Mouse (Mus musculus) lung, postnatal 10 days (tissue): ENCODE data around the gene Olfr1145.

Experiments used
- DNase-seq: peaks from one replicate; pipeline ENCODE4 v3.0.0; 2021

Gene Olfr1145

DNA sequence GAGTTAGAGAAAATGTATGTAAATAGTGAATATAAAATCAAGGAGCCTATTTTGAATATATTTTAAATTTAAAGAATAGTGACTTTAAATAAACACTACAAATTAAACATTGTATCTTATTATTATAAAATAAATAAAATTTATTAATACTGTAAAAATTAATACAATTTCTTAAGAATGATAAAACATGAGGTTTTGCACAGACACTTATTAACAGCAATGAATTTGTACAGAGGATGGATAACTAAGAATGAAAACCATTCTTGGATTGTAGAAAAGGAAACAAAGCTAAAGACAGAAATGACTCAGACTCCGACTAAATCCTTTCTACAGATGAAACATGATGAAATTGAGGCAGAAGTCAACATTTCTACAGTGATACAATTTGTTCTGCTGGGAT is at the start of gene Olfr1145:
Gene Olfr1145 (plus strand): TSS at position 301 of the 400 bp plus-strand sequence.
- DNase-seq = no peak

DNA sequence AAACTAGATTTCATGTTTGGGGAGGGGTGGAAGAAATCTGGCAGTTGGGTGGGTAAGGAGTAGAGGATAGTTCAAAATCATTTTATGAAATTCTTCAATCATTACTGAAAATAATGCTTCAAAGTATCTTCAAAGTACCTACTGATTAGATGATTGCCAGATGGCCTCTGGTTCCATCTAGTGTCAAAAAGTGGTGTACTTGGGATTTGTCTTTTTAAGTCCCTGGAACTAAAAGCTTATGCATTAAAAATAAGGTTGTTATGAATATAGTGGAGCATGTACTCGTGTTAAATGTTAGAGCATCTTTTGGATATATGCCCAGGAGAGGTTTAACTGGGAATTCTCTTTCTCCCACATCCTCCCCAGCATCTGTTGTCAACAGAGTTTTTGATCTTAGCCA is 33.5 kb upstream of the Olfr1145 start:
- no peak for DNase-seq

DNA sequence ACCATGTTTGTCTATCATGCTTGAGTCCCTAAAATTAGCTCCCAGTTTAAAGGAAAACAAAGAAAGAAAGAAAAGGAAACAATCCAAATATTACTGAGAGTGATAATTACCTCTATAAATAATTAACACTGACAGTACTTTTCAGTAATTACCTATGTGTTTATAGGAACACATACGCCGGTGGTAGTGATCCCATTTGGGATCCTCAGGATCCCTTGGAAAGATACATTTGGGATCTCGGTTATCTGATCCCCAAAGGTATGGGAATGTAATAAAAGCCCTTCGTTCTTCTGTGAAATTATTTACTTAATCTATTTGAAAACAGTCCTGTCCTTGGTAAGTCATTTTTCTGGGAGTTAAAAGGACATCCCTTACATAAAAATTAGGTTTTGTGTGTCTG is 30.4 kb upstream of the Olfr1145 start, which contains the start of gene Olfr152:
Gene Olfr152 (plus strand): TSS at position 301 of the 400 bp plus-strand sequence.
- DNase-seq = no peak

- no peak for DNase-seq
These were observed 9.3 kb upstream of the Olfr1145 start, which contains the start of gene Olfr1143 for GRCm38 (mm10) chr2:87800292-87800691. TSS of gene Olfr1143 (plus strand) at chr2:87800592.

GRCm38 (mm10) chr2:87830233-87830632 is 20.6 kb downstream of the Olfr1145 start, which contains the start of gene Olfr1148:
TSS of gene Olfr1148 (plus strand) at chr2:87830533.
- DNase-seq = no peak

DNA sequence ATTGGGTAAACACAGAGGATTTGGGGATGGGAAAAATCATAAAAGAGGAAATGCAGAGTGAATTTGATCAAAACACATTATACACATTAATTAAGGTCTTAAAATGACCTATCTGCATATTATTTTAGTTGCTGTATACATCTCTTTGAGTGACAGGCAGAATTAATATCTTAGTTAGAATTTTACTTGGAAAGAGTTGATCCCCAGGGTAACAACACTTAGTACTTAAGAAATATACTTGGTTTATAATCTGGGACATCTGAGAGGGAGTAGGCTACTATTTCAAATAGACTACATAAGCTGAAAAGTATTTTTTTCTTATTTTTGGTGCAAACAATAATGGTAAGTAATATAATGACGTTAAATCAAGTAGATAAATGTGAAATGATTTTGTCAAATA is 34.1 kb downstream of the Olfr1145 start, which contains the start of gene Olfr1150-ps1:
Gene Olfr1150-ps1 (plus strand): TSS at position 301 of the 400 bp plus-strand sequence.
- no peak for DNase-seq

- no peak for DNase-seq
These were observed 45.9 kb downstream of the Olfr1145 start, which contains the start of gene Olfr1151 for GRCm38 (mm10) chr2:87855562-87855961. TSS of gene Olfr1151 (plus strand) at chr2:87855862.
